Mouse (Mus musculus) induced T-regulatory cell, adult 2 months (primary cell): ENCODE measurements around the gene Diexf.

Experiments used
- DNase-seq: peaks from one replicate; pipeline ENCODE4 v3.0.0-alpha.2; 2012; ENCODE audit warnings: low read depth

Diexf gene

GRCm38 (mm10) chr1:193138669-193139068 is 8.6 kb upstream of the Diexf start:
- peak; percentile 31 for DNase-seq

GRCm38 (mm10) chr1:193138087-193138486 is 8.0 kb upstream of the Diexf start:
- no peak for DNase-seq

- DNase-seq, result peak; percentile 55
Measured at GRCm38 (mm10) chr1:193133726-193134125, 3.7 kb upstream of the Diexf start.

GRCm38 (mm10) chr1:193132385-193132784 is 2.3 kb upstream of the Diexf start:
- no peak for DNase-seq

DNA sequence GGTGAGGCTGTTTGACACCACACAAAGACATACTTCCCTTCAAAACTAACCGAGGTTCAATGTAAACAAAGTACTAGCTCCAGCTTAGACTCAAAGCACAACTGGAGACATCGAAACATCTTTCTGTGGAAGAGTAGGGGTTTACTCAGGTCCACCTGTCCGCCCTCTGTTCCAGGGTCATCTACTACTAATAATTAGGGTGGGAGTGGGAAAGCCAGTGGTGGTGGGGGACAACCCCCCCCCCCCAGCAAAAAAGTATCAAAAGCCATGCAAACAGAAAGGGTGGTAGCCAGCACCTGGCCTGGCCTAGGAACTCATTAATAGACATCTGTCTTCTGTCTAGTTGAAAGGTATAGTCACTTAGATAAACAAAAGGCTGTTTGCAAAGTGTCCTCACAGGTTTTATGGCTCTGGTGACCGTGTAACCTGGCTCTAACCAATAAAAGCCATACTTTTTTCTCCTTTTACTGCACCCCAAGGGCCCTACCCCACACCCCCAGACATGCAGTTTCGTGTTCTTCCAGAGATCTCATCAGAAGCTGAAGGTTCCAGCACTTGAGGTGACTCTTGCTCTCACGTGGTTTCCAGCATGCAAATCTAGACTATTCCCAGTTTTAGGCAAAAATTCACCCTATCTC is 1.4 kb upstream of the Diexf start:
- peak; percentile 24 for DNase-seq

GRCm38 (mm10) chr1:193130839-193131238 is 767 bp upstream of the Diexf start:
- DNase-seq, result peak; percentile 69

GRCm38 (mm10) chr1:193130456-193130825 is 369 bp upstream of the Diexf start:
- DNase-seq, result no peak

DNA sequence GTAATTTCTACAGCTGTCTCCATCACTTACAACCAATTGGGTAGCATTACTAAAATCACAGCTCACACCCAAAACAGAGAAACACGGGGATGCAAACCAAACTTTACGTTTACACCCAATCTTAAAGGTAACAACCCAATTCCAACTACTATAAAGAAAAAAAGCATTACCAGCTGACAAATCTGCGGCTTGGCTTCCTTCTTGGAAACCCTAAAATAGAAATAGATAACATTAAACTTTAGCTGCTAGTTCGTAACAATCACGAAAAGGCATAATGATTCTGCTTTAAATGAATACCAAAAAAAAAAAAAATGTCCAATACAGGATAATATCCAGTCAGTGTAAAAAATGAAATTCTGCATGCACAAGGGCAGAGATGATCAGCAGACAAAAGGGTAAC is 751 bp downstream of the Diexf start:
- DNase-seq, result peak; percentile 29

DNA sequence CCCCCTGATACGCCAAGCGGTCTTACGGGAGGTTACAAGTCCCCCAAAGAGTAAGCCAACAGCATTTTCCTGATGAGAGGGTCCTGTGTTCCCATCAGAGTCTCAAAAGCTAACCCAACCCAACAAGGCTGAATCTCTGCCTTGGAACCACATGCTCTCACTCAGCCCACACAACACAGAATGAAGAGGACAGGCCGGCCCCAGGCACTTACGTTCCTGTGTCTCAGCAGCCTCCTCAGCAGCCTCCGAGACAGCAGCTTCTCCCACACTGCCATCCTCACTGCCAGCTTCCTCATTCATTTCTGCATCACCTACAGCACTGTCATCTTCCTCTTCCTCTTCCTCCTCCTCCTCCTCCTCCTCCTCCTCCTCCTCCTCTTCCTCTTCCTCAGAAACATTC is 2.0 kb downstream of the Diexf start:
- no peak for DNase-seq

DNA sequence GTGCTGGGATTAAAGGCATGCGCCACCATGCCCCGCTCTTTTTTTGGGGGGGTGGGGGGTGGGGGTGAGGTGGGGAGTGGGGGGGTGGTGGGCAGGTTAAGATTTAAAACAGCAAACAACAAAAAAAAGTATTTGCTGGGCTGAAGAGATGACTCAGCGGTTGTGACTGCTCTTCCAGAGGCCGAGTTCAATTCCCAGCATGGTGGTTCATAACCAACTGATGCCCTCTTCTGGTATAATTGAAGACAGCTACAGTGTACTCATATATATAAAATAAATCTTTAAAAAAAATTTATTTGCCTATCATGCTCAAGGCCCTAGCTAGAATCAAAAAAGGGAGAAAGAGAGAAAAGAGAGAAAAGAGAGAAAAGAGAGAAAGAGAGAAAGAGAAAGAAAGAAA is 4.2 kb downstream of the Diexf start:
- no peak for DNase-seq

DNA sequence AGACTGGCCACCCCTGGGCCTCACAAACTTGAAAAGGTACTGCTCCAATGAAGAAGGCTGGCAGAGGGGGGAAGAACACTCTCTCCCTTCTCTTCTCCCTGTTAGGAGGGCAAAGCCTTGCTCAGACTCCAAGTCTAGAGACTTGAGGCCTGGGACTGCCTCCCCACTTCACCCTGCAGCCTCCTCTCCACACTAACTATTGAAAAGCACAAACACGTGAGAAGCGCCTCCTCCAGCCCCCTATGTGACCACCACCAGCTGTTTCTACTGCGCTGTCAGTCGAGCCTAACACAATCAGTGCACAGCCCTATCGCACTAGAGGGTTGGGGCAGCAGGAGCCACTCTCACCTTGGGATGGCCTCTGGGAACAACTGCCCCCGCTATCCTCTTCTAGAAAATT is 6.8 kb downstream of the Diexf start:
- no peak for DNase-seq

DNA sequence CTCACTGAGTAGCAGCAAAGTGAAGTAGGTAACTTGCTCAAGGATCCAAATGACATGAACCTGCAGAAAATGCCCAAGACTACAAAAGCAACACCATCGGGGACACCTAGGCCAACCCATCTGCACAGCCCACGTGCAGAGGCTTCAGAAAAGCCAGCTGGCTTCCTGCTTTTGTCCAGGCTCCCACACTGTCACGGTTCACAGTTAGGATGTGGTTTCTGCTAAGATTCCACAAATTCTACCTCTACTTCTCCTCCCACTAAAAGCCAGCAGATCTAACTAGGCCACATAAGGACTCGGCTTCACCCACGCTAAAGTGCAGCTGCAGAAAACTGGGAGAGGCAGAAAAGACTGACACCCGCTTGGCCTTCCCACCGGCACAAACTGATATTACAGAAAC is 7.3 kb downstream of the Diexf start:
- no peak for DNase-seq

DNA sequence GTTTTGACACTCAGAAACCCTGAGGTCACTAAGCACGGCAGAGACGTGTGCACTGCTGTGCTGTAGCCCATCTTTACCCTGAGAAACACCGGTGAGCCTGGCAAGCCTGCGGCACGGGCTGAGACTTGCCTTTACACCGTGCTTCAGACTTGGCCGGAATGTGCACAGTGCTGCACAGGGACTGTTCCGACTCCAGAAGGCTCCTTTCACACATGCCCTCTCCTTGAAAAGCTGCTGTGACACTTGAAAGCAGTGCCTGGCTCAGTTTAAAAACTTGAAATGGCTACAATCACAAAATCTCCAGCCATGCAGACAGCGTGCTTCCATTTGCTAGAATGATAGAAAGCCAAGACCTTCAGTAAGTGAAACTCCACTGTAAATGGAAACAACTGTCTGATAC is 18.0 kb downstream of the Diexf start:
- DNase-seq, result no peak

GRCm38 (mm10) chr1:193102996-193103395 is 27.1 kb downstream of the Diexf start:
- DNase-seq, result no peak

- no peak for DNase-seq
Measured at GRCm38 (mm10) chr1:193102556-193102955, 27.5 kb downstream of the Diexf start.

- DNase-seq, result no peak
Measured at GRCm38 (mm10) chr1:193102029-193102428, 28.0 kb downstream of the Diexf start.

GRCm38 (mm10) chr1:193098946-193099345 is 31.1 kb downstream of the Diexf start:
- DNase-seq, result no peak

DNA sequence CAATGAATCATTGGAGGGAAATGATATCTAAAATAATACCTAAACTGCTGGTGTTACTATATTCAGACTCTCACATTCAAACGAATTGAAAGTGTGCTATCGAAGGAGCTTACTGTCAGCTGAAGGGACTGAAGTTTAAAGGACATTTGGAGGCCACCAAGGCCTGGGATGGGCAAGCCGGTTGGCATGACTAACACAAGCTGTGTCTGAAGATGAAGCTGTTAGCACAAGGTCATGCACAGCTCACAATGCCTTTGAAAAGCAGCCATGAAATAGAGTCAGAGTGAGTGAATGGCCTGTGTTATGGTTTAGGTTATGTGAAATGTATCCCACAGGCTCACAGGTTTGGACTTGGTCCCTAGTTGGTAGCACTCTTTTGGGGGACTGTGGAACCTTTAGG is 36.5 kb downstream of the Diexf start:
- no peak for DNase-seq

DNA sequence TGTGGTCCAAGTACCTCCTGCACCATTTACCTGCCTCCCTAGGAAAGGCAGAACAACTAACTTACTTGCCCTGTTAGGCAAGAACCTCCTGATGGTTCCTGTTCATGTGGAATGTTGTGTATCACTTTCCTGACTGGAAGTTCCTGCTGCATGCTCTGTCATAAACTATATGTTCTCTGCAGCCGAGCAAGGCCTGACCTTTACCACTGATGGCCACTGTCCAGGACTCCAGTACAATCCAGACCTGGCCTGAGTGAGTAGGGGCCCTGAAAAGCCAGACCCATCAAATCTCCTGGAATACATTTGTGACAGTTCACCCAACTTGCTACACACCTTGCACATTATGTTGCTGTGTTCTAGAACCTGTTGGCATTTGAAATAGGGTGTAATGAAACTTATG is 37.3 kb downstream of the Diexf start:
- DNase-seq, result no peak

GRCm38 (mm10) chr1:193090894-193091293 is 39.2 kb downstream of the Diexf start:
- no peak for DNase-seq

GRCm38 (mm10) chr1:193090211-193090871 is 39.7 kb downstream of the Diexf start:
- no peak for DNase-seq

- no peak for DNase-seq
Measured at GRCm38 (mm10) chr1:193089683-193090082, 40.4 kb downstream of the Diexf start.

DNA sequence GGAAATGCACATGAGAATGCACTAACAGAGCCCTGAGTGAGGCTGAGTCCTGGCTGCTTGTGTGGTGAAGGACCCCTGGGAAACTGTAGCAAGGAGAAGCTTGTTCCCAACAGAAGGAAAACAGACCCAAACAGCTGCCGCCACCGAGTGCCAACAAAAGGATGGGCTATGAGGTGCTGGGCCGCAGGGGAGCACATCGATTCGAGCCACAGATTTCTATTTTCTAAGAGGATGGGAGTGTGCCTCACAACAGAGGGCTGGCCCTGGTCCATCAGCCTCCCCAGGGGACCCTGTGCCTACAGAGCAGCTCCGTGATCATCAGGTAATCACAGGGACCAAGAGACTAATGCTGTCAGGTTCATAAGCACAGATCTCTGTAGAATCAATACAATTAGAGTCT is 40.9 kb downstream of the Diexf start:
- DNase-seq, result no peak

- no peak for DNase-seq
Measured at GRCm38 (mm10) chr1:193086842-193087476, 43.1 kb downstream of the Diexf start.
